Mouse (Mus musculus): ENCODE measurements around the gene Cers3.

- TF ChIP-seq MAFK (IDR thresholded peaks at IDR 0.05; ENCODE audit: insufficient read depth, low read depth, low read length) (no peak), ZC3H11A (IDR thresholded peaks at IDR 0.05; ENCODE audit: borderline replicate concordance, low read depth, low read length) (no peak), HCFC1 (IDR thresholded peaks at IDR 0.05; ENCODE audit: borderline replicate concordance, insufficient read depth, low read length) (no peak), ZNF384 (IDR thresholded peaks at IDR 0.05; ENCODE audit: low read depth, low read length) (no peak)
Observed at GRCm38 (mm10) chr7:66847299-66847698, 104.0 kb downstream of the Cers3 start.
